Mouse (Mus musculus): ENCODE measurements around the gene Kctd2. TPM values are rescaled to one million over a fixed set of nuclear protein-coding genes. Genes with fewer than 3 reads are reported as not detected.
"Not testable (repeated sequence)": the region's sequence is repeated elsewhere in the genome, so short reads cannot be mapped to it uniquely, and the experiment has no call there.

The Kctd2 gene
- polyA plus RNA-seq, 1 experiment from 2014 or later, result 9.5 TPM

DNA sequence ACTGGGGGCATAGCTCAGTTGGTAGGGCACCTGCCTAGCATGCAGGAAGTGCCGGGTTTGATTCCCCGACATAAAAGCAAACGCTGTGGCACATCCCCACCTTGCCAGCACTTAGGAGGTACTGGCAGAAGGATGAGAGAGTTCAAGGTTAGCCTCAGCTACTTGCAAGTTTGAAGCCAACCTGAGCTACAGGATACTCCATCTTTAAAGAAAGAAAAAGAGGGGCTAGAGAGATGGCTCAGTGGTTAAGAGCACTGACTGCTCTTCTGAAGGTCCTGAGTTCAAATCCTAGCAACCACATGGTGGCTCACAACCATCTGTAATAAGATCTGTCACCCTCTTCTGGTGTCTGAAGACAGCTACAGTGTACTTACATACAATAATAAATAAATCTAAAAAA, 33.1 kb upstream of the Kctd2 start:
- H3K9ac ChIP-seq (replicated peaks; ENCODE audit: low read depth, low read length); H3K27ac ChIP-seq (ENCODE audit: low read length); H3K27me3 ChIP-seq (ENCODE audit: control insufficient read depth, insufficient read depth, low read length); ATAC-seq (ENCODE audit: insufficient number of reproducible peaks, insufficient read depth, low FRiP score, low read depth); H3K36me3 ChIP-seq (ENCODE audit: control insufficient read depth, insufficient read depth, low read length); H3K4me3 ChIP-seq (ENCODE audit: low read depth, low read length); H3K4me2 ChIP-seq (replicated peaks; ENCODE audit: low read depth, low read length); H3K9me3 ChIP-seq (ENCODE audit: control insufficient read depth, low read depth, low read length): not testable (repeated sequence)
- peaks cover 27% of the 10 kb centered on the region for H3K4me1 ChIP-seq (ENCODE audit: control insufficient read depth, insufficient read depth, low read length)
- WGBS, result 90% methylated on average over 3 of the region's 3 CpGs

DNA sequence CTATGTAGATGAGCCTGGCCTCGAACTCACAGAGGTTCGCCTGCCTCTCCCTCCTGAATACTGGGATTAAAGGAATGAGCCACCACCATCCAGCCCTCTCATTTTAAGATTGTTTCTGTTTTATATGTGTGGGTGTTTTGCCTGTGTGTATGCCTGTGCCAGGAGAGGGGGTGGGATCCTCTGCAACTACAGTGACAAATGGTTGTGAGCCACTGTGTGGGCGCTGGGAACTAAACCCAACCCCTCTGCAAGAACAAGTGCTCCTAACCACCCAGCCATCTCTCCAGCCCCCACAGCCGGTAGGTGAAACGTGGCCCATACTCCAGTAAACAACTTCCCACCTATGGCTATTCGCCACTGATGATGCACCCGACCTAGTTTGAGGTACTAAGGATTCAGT, 28.6 kb upstream of the Kctd2 start:
- Histone ChIP-seq H3K9me3 (ENCODE audit: control insufficient read depth, low read depth, low read length) (no peaks in the 10 kb centered on the region), H3K9ac (replicated peaks; ENCODE audit: low read depth, low read length) (no peak overlapping the region), H3K4me1 (ENCODE audit: control insufficient read depth, insufficient read depth, low read length) (no peaks in the 10 kb centered on the region), H3K36me3 (ENCODE audit: control insufficient read depth, insufficient read depth, low read length) (peaks cover 19% of the 10 kb centered on the region; the same call in 1 of the 2 replicates), H3K27ac (ENCODE audit: low read length) (no peak overlapping the region), H3K4me3 (ENCODE audit: low read depth, low read length) (no peak overlapping the region), H3K4me2 (replicated peaks; ENCODE audit: low read depth, low read length) (no peak overlapping the region), H3K27me3 (ENCODE audit: control insufficient read depth, insufficient read depth, low read length) (no peaks in the 10 kb centered on the region)
- ATAC-seq (ENCODE audit: insufficient number of reproducible peaks, insufficient read depth, low FRiP score, low read depth), result no peak
- whole genome bisulfite sequencing, result 93% methylated on average over 7 of the region's 7 CpGs

DNA sequence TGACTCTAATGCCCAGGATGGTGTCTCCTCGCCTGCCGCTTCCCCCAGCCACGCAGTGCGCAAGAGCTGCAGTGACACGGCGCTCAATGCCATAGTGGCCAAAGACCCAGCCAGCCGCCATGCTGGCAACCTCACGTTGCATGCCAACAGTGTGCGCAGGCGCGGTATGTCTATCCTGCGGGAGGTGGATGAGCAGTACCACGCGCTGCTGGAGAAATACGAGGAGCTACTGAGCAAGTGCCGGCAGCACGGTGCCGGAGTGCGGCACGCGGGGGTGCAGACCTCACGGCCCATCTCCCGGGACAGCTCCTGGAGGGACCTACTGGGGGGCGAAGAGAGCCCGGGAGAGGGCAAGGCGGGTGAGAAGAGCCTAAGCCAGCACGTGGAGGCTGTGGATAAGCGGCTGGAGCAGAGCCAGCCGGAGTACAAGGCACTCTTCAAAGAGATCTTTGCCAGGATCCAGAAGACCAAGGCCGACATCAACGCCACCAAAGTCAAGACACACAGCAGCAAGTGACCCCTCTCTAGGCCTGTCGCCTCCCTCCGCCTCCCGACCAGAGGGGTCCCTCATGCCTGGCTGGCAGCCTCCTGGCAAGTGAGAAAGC, 26.1 kb upstream of the Kctd2 start:
- Histone ChIP-seq H3K9ac (replicated peaks; ENCODE audit: low read depth, low read length) (no peak overlapping the region), H3K4me3 (ENCODE audit: low read depth, low read length) (no peak overlapping the region), H3K4me2 (replicated peaks; ENCODE audit: low read depth, low read length) (peak overlapping the region; percentile 5; the same call in 1 of the 2 replicates), H3K36me3 (ENCODE audit: control insufficient read depth, insufficient read depth, low read length) (peaks cover 19% of the 10 kb centered on the region; the same call in 1 of the 2 replicates), H3K27ac (ENCODE audit: low read length) (no peak overlapping the region), H3K4me1 (ENCODE audit: control insufficient read depth, insufficient read depth, low read length) (no peaks in the 10 kb centered on the region), H3K27me3 (ENCODE audit: control insufficient read depth, insufficient read depth, low read length) (no peaks in the 10 kb centered on the region), H3K9me3 (ENCODE audit: control insufficient read depth, low read depth, low read length) (no peaks in the 10 kb centered on the region)
- WGBS, result 63% methylated on average over 34 of the region's 34 CpGs
- 0 out of 2 replicates have a peak, but pooled peaks have one; percentile 28 for ATAC-seq (ENCODE audit: insufficient number of reproducible peaks, insufficient read depth, low FRiP score, low read depth)

DNA sequence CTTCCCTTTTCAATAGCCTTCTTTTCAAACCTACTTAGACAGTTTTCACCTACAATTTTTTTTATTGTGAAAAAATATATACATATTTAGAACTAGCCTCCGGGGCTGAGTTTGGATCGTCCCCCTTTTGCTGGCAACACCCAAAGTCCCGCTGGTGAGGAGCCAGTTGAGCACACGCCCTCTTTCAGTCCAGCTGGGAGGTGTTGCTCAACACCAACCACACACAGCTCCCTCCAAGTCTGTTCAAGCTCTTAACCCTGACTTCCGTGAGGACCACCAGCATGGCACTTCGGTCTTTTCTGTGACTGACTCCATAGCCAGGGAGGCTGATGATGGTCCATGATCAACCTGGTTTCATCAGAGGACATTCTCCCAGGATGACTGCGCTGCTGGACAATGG, 21.8 kb upstream of the Kctd2 start:
- H3K9ac ChIP-seq (replicated peaks; ENCODE audit: low read depth, low read length), result no peak overlapping the region
- no peak overlapping the region for H3K4me2 ChIP-seq (replicated peaks; ENCODE audit: low read depth, low read length)
- H3K27ac ChIP-seq (ENCODE audit: low read length), result no peak overlapping the region
- H3K36me3 ChIP-seq (ENCODE audit: control insufficient read depth, insufficient read depth, low read length), result peaks cover 8% of the 10 kb centered on the region; the same call in 1 of the 2 replicates
- no peak overlapping the region for H3K4me3 ChIP-seq (ENCODE audit: low read depth, low read length)
- no peaks in the 10 kb centered on the region for H3K4me1 ChIP-seq (ENCODE audit: control insufficient read depth, insufficient read depth, low read length)
- H3K27me3 ChIP-seq (ENCODE audit: control insufficient read depth, insufficient read depth, low read length), result no peaks in the 10 kb centered on the region
- ATAC-seq (ENCODE audit: insufficient number of reproducible peaks, insufficient read depth, low FRiP score, low read depth), result no peak
- 76% methylated on average over 7 of the region's 7 CpGs for WGBS
- H3K9me3 ChIP-seq (ENCODE audit: control insufficient read depth, low read depth, low read length), result no peaks in the 10 kb centered on the region

DNA sequence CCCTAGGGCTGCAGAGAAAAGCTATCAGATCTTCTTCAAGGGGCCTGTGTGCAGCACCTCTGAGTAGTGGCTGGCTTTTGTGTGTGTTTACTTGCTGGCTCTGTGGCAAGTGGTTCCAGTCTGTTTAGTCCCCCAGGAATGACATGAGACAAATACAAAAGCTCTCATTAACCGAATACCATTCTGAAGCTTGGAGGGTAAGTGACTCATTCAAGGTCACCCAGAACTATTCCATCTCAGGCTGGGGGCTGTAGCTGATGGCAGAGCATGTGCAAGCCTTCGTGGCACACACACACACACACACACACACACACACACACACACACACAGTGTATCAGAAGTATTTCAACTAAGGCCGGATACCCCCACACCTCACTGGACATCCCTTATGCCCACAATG, 19.8 kb upstream of the Kctd2 start:
- Histone ChIP-seq H3K4me1 (ENCODE audit: control insufficient read depth, insufficient read depth, low read length) (peaks cover 7% of the 10 kb centered on the region), H3K27me3 (ENCODE audit: control insufficient read depth, insufficient read depth, low read length) (no peaks in the 10 kb centered on the region), H3K4me2 (replicated peaks; ENCODE audit: low read depth, low read length) (no peak overlapping the region), H3K9ac (replicated peaks; ENCODE audit: low read depth, low read length) (no peak overlapping the region), H3K36me3 (ENCODE audit: control insufficient read depth, insufficient read depth, low read length) (peaks cover 2% of the 10 kb centered on the region; the same call in 1 of the 2 replicates), H3K27ac (ENCODE audit: low read length) (no peak overlapping the region), H3K4me3 (ENCODE audit: low read depth, low read length) (no peak overlapping the region), H3K9me3 (ENCODE audit: control insufficient read depth, low read depth, low read length) (no peaks in the 10 kb centered on the region)
- ATAC-seq (ENCODE audit: insufficient number of reproducible peaks, insufficient read depth, low FRiP score, low read depth), result no peak
- 65% methylated on average over 3 of the region's 3 CpGs for WGBS

DNA sequence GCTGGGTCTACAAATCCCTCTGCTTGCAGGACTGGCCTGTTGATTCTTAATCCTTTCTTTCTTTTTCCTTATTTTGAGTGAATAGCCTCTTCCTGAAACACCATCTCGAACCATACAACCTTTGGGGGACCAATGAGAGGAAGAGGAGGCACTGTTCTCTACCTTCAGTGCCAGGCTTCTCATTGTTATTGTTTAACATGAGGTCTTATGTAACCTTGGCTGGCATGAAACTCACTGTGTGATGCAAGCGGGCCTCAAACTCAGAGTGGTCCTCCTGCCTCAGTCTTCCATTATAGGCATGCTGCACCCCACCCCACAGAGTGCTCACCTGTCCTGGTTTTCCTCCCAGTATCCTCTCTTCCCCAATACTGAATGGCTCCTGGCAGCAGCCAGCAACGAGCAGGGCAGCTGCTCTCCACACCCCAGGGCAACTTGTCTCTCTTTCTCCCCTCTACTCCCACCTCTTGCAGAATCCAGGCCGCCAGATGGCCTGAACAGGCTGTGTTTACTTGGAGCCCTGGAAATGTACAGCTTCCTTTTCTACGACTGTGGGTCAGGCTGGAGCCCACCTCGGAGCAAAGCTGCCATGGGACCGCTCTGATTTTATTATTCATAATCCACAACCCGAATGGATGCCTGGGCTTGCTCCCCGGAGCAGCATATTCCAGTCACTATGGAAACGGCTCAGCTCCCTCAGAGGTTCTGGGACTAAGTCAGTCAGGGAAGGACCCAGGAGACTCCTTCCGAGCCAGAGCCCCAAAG, 19.1 kb upstream of the Kctd2 start:
- Histone ChIP-seq H3K27ac (ENCODE audit: low read length) (no peak overlapping the region), H3K36me3 (ENCODE audit: control insufficient read depth, insufficient read depth, low read length) (no peaks in the 10 kb centered on the region), H3K4me1 (ENCODE audit: control insufficient read depth, insufficient read depth, low read length) (peaks cover 7% of the 10 kb centered on the region), H3K9ac (replicated peaks; ENCODE audit: low read depth, low read length) (no peak overlapping the region), H3K27me3 (ENCODE audit: control insufficient read depth, insufficient read depth, low read length) (no peaks in the 10 kb centered on the region), H3K4me3 (ENCODE audit: low read depth, low read length) (no peak overlapping the region), H3K4me2 (replicated peaks; ENCODE audit: low read depth, low read length) (no peak overlapping the region), H3K9me3 (ENCODE audit: control insufficient read depth, low read depth, low read length) (no peaks in the 10 kb centered on the region)
- WGBS, result 43% methylated on average over 11 of the region's 11 CpGs
- no peak for ATAC-seq (ENCODE audit: insufficient number of reproducible peaks, insufficient read depth, low FRiP score, low read depth)

DNA sequence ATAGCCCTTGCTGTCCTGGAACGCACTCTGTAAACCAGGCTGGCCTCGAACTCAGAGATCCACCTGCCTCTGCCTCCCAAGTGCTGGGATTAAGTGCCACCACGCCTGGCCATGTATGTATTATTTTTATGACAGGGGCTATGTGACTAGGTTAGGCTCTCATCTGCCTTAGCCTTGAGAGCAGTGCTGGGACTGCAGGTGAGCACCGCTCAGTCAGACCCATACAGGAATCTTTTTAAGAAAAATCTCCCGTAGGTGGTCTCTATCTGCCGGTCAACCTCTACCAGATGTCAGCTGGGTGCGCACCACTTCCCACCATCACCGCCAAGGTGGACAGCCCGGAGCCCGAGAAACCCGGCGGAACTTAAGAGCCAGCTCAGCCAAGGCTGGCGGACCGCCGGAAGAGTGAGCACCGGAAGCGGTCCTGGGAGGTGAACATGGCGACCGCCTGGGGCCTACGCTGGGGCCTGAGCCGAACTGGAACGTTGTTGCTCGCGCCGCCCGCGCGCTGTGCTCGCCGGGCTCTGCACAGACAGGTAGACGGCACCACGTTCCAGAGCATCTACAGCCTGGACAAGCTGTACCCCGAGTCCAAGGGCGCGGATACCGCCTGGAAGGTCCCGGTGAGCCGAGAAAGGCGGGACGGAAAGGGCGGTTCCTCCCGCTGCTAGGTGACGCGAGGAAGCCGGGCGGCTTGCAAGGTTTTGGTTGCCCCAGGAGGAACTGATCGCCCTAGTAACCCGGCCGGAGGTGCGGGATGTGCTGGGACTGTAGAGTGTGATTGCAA, 16.4 kb upstream of the Kctd2 start, which contains the start of gene Mrpl58:
TSS of gene Mrpl58 (plus strand) at position 415 of the 787 bp plus-strand sequence.
- ATAC-seq (ENCODE audit: insufficient number of reproducible peaks, insufficient read depth, low FRiP score, low read depth), result peak; percentile 89

DNA sequence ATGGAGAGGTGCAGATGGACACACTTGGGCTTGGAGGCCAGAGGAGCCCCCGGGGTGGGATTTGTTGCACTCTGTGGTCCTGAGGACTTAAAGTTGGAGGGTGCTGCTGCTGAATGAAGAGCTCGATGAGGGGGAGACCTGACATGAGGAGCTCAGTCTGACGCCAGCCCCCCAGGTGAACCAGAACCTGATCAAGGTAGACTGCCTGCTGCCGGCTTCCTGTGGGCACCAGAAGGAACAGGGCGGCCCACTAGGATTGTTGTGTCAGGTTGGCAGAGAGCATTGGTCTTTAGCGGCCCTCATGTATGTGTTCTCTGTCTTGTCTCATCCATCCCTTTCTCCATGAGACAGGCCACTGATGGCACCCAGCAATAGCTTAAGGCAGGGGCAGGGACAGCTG, 14.2 kb upstream of the Kctd2 start:
- H3K9ac ChIP-seq (replicated peaks; ENCODE audit: low read depth, low read length), result no peak overlapping the region
- no peak overlapping the region for H3K27ac ChIP-seq (ENCODE audit: low read length)
- peaks cover 7% of the 10 kb centered on the region for H3K4me1 ChIP-seq (ENCODE audit: control insufficient read depth, insufficient read depth, low read length)
- no peak for ATAC-seq (ENCODE audit: insufficient number of reproducible peaks, insufficient read depth, low FRiP score, low read depth)
- H3K27me3 ChIP-seq (ENCODE audit: control insufficient read depth, insufficient read depth, low read length), result no peaks in the 10 kb centered on the region
- peaks cover 5% of the 10 kb centered on the region; the same call in 1 of the 2 replicates for H3K36me3 ChIP-seq (ENCODE audit: control insufficient read depth, insufficient read depth, low read length)
- no peaks in the 10 kb centered on the region for H3K9me3 ChIP-seq (ENCODE audit: control insufficient read depth, low read depth, low read length)
- no peak overlapping the region for H3K4me3 ChIP-seq (ENCODE audit: low read depth, low read length)
- 93% methylated on average over 6 of the region's 6 CpGs for WGBS
- no peak overlapping the region for H3K4me2 ChIP-seq (replicated peaks; ENCODE audit: low read depth, low read length)

More for the DNA sequence above, 16.4 kb upstream of the Kctd2 start, which contains the start of gene Mrpl58:
- H3K27me3 ChIP-seq (ENCODE audit: control insufficient read depth, insufficient read depth, low read length), result no peaks in the 10 kb centered on the region
- H3K4me2 ChIP-seq (replicated peaks; ENCODE audit: low read depth, low read length), result peak within 1 kb of the TSS; percentile 54
- H3K9me3 ChIP-seq (ENCODE audit: control insufficient read depth, low read depth, low read length), result no peaks in the 10 kb centered on the region
- H3K4me1 ChIP-seq (ENCODE audit: control insufficient read depth, insufficient read depth, low read length), result peaks cover 7% of the 10 kb centered on the region
- 3% methylated on average over 50 of the region's 50 CpGs for WGBS
- peak within 1 kb of the TSS; percentile 73 for H3K27ac ChIP-seq (ENCODE audit: low read length)
- H3K4me3 ChIP-seq (ENCODE audit: low read depth, low read length), result peak within 1 kb of the TSS; percentile 90
- peak within 1 kb of the TSS; percentile 59 for H3K9ac ChIP-seq (replicated peaks; ENCODE audit: low read depth, low read length)
- H3K36me3 ChIP-seq (ENCODE audit: control insufficient read depth, insufficient read depth, low read length), result no peaks in the 10 kb centered on the region

Measured in stomach, embryonic 14.5 days (tissue).